10 mouse cellular contexts compared by ENCODE assay signal in the genomic region with DNA sequence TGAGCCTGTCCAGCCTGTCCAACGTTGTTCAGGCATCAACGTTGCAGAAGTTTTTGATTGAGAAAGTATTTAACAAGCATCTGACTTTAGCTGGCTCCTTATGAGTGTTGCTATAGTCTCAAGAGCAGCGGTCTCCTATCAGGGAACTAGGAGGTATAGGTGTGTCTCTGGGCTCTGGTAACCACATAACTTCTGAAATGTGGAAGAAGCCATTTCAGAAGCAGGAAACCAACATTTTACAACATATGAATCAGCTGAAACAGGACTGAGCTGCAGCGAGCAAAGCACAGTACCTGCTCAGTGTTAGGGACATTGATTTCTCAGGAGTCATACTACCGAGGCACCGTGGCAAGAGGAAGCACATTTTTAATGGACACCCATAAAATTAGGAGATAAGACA. TPM values are rescaled to one million over a fixed set of nuclear protein-coding genes. Genes with fewer than 3 reads are reported as not detected.
DNase-seq lines count a peak whose midpoint lies in the region; ATAC-seq and TF ChIP-seq lines count a peak whose summit lies in the region.
"Had no signal": no experiment of that assay in that cellular context is flagged by ENCODE, and none has a peak within 500 bp of the region (broad histone marks: within the 10 kb centered on the region; RNA-seq: fewer than 3 reads in every experiment).

No protein-coding gene starts in this region.

- no peaks in the 10 kb centered on the region for H3K27me3 ChIP-seq in heart, adult 2 months (ENCODE audit: control insufficient read depth, insufficient read depth, low read length)
- no peaks in the 10 kb centered on the region for H3K27me3 ChIP-seq in lung, embryonic 15.5 days
- no peaks in the 10 kb centered on the region for H3K27me3 ChIP-seq in cerebellum, adult 2 months (ENCODE audit: control insufficient read depth, insufficient read depth, low read length)

- ATAC-seq in lung, embryonic 15.5 days (ENCODE audit: borderline replicate concordance, extremely low read depth, low FRiP score, low TSS enrichment), result no peak
- ATAC-seq: inflammation-experienced regulatory T-cells, adult 6 months had no signal

- peaks cover 2% of the 10 kb centered on the region for H3K4me1 ChIP-seq in heart, adult 2 months (ENCODE audit: control insufficient read depth, insufficient read depth, low read length)
- H3K4me1 ChIP-seq in lung, embryonic 15.5 days, result peaks cover 5% of the 10 kb centered on the region; the same call in 1 of the 2 replicates
- H3K4me1 ChIP-seq in cerebellum, adult 2 months (ENCODE audit: control insufficient read depth, insufficient read depth, low read length), result no peaks in the 10 kb centered on the region

- H3K4me3 ChIP-seq in heart, adult 2 months, result peak overlapping the region; percentile 51
- peak overlapping the region; percentile 31 for H3K4me3 ChIP-seq in lung, embryonic 15.5 days
- no peak overlapping the region for H3K4me3 ChIP-seq in cerebellum, adult 2 months (replicated peaks; ENCODE audit: insufficient read depth, low read depth, low read length)

- TF ChIP-seq POLR2A in heart, adult 2 months (IDR thresholded peaks at IDR 0.05; ENCODE audit: insufficient read depth, low read depth, low read length), result no peak
- TF ChIP-seq POLR2A in cerebellum, adult 2 months (IDR thresholded peaks at IDR 0.05; ENCODE audit: borderline replicate concordance, insufficient read depth, low read length), result no peak

- H3K27ac ChIP-seq in heart, adult 2 months, result peak overlapping the region; percentile 68
- H3K27ac ChIP-seq in lung, embryonic 15.5 days, result peak overlapping the region; percentile 20; the same call in 1 of the 2 replicates
- H3K27ac ChIP-seq in cerebellum, adult 2 months (ENCODE audit: insufficient read depth, low read length), result no peak overlapping the region

- H3K9ac ChIP-seq in heart, adult 2 months (ENCODE audit: low read depth, low read length), result peak overlapping the region; percentile 50
- no peak overlapping the region for H3K9ac ChIP-seq in lung, embryonic 15.5 days

- peak overlapping the region; percentile 31 for H3K4me2 ChIP-seq in lung, embryonic 15.5 days

- intact Hi-C loops in heart, adult 2 months (cut with DNase I), result no loop called here

- DNase-seq in heart, adult 2 months, result no peak
- no peak for DNase-seq in heart, postnatal 4 days
- DNase-seq in lung, postnatal 10 days, result no peak
- DNase-seq in lung, postnatal 25 days (ENCODE audit: low spot score), result peak; percentile 34
- DNase-seq in cerebellum, adult 2 months, result no peak
- DNase-seq in left cerebral cortex, adult 18-20 months (ENCODE audit: low spot score in 2 of 2), result no peak
- DNase-seq in right cerebral cortex, adult 18-20 months, result no peak
- DNase-seq: gastrocnemius, postnatal 14 days had no signal

- TF ChIP-seq EP300 in heart, adult 2 months (IDR thresholded peaks at IDR 0.05; ENCODE audit: insufficient read depth, low read depth, low read length), result no peak

- no peaks in the 10 kb centered on the region for H3K9me3 ChIP-seq in lung, embryonic 15.5 days

- 37% methylated on average over 6 of the region's 6 CpGs for WGBS in heart, adult 2 months
- WGBS in lung, embryonic 15.5 days, result 57% methylated on average over 6 of the region's 6 CpGs
- 88% methylated on average over 6 of the region's 6 CpGs for WGBS in cerebellum, adult 2 months

- no peaks in the 10 kb centered on the region for H3K79me2 ChIP-seq in heart, adult 2 months (replicated peaks; ENCODE audit: control insufficient read depth, insufficient read depth, low read length)

- TF ChIP-seq CTCF in heart, adult 2 months (IDR thresholded peaks at IDR 0.05), result no peak
- no peak for TF ChIP-seq CTCF in cerebellum, adult 2 months (IDR thresholded peaks at IDR 0.05; ENCODE audit: borderline replicate concordance, insufficient read depth, low read depth, low read length)

- H3K36me3 ChIP-seq in heart, adult 2 months (ENCODE audit: control insufficient read depth, insufficient read depth, low read length), result peaks cover 2% of the 10 kb centered on the region; the same call in 1 of the 2 replicates
- no peaks in the 10 kb centered on the region for H3K36me3 ChIP-seq in lung, embryonic 15.5 days

RNA-seq across cellular contexts. Expression of a gene that starts 1.5 kb away (rescaled TPM):
- total RNA-seq in heart, adult 2 months (2021), result 10 to 100 TPM; 17.3 to 19.9 TPM
- 10.4 and 13.6 TPM in 2 replicates for polyA plus RNA-seq in heart, adult 2 months (2012; rRNA removed)
- 10 to 100 TPM; 31.4 to 34.0 TPM for total RNA-seq in heart, postnatal 4 days (2021)
- 182 and 191 TPM in 2 replicates for polyA plus RNA-seq in lung, embryonic 15.5 days (2015; fragmentation: Nextera tagmentation; extraction: Ambion mirVana)
- 0.74 and 1.00 TPM in 2 replicates for polyA plus RNA-seq in cerebellum, adult 2 months (2012; rRNA removed)
- total RNA-seq in left cerebral cortex, adult 18-20 months (2021), result 1 to 10 TPM; 2.4 to 2.6 TPM

Comparison
In these comparisons a context has a peak if more than half of its experiments do, and no peak if none do; other contexts are left out.
1. RNA of a gene that starts 1.5 kb away (total RNA-seq): 31.4 to 34.0 TPM in heart, postnatal 4 days and 17.3 to 19.9 TPM in heart, adult 2 months; 2.4 to 2.6 TPM in left cerebral cortex, adult 18-20 months; every median in the first group is over 4 times any median in the second.